Mouse (Mus musculus): ENCODE data around the gene Mup4. TPM values are rescaled to one million over a fixed set of nuclear protein-coding genes. Genes with fewer than 3 reads are reported as not detected.

Mup4 gene
- polyA plus RNA-seq (2015; fragmentation: Nextera tagmentation; extraction: Ambion mirVana) = not detected in 2 replicates

DNA sequence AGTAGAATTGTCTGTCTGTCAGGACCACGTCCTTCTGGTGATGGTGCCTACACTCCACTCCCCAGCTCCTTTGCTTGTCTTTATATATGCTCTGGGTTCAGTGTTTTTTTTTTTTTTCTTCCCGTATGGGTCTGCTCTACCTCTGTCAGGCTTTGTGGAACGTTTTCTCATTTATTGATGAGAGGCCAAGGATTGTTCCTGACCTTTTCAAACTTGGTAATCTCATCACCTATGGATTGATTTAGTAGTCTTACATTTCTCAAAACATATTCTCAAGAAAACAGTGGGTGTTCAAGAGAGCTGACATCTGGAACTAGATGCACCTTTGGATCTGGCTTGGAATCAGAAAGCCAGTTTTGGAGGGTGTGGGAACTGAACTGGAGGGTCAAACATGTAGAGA lies at the start of gene Mup4:
Mup4 (minus strand) TSS at position 101 of the 400 bp plus-strand sequence.

DNA sequence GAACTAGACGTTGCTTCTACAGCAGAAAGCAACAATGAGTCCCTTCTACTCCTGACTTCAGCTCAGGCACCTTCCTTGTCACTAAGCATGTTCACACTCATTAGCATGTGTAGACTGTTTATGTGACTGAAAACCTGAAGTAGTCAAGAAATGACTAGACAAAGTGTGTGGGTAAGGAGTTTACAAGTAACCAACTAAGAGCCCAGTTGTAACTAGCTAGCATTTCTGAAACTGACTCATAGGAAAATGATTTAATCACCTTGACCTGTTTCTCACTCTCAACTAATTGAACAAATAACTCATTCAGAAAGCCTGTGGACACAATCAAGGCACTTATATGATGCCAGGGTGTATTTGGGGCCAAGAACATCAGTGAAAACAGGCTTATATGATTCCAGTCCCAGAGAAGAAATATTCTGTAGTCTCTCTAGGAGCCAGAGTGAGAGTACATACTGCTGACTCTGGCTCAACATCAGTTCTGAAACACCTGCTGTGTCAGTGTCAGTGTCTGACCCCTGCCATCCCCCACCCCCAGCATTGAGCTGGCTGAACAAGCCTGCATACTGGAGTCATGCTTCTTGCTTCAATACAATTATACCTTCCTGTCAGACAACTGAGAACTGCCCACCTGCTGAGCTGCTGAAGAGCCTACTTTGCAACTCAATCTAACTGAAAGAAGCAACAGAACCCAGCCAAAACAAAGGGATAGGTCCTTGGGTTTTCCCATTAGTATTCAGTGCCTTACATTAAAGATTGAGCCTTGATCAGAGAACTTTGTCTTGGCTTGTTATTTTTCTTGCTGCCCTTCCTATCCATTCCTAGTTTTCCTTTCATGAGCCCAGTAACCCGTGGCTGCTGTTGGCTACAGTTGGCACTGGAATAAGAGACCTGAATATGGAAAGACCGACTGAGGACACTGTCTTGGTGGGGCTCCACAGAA lies 3.2 kb upstream of the Mup4 start, which contains the start of gene Mup6:
Mup6 (plus strand) TSS at position 890 of the 940 bp plus-strand sequence.

DNA sequence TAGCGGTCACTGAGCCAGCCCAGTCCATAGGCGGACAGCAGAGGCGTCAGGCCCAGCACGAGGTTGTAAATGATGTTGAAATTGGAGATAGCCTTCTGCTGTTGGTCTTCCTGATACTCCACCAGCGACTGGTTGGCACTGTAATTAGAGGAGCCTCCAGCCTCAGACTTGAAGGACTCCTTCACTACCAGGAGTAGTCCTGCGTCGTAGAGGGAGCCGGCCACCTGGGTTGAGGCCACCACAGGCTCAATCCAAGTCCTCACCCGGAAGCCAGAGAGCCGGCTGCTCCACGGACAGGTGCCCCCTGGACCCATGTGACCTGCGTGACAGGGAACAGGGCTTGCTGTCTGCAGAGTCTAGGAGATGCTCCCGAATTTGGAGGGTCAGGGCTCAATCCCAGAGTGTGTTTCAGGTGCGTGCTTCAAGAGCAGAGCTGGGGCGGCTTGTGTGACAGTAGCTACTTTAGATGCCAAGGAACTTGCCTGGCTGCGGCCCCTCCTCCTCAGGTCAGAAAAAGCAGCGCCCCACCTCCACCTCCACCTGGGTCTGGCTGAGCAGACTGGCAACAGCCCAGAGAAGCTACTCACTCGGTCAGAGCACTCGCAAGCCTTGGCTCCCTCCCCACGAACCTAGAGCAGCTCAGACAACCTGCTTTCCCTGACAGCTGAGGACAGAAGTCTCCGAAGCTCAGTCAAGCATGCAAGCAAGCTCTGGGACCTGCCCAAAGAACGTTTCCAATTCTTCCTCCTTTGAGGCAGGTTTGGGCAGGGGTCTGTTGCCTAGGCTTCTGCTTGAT lies 45.7 kb downstream of the Mup4 start, which contains the start of gene Slc46a2:
Slc46a2 (minus strand) TSS at position 449 of the 796 bp plus-strand sequence.

Other genes with a start within 250 kb of the Mup4 start
- 35.2 and 35.6 TPM in 2 replicates for gene Inip, start 159.1 kb downstream of the Mup4 start, polyA plus RNA-seq (2015; fragmentation: Nextera tagmentation; extraction: Ambion mirVana)
- 22.1 and 23.0 TPM in 2 replicates for gene Snx30, start 154.9 kb downstream of the Mup4 start, polyA plus RNA-seq (2015; fragmentation: Nextera tagmentation; extraction: Ambion mirVana)
- 0.10 and 0.12 TPM in 2 replicates for gene Slc46a2, start 45.7 kb downstream of the Mup4 start, polyA plus RNA-seq (2015; fragmentation: Nextera tagmentation; extraction: Ambion mirVana)
- 0.26 TPM in 1 of 2 replicates, not detected in the other for gene Mup6, start 3.6 kb upstream of the Mup4 start, polyA plus RNA-seq (2015; fragmentation: Nextera tagmentation; extraction: Ambion mirVana)
- not detected in 2 replicates for gene Mup7, start 109.8 kb upstream of the Mup4 start, polyA plus RNA-seq (2015; fragmentation: Nextera tagmentation; extraction: Ambion mirVana)
- gene Mup2, start 193.6 kb upstream of the Mup4 start, polyA plus RNA-seq (2015; fragmentation: Nextera tagmentation; extraction: Ambion mirVana) = not detected in 2 replicates

Data from neural tube, postnatal 0 days (tissue).